Mouse (Mus musculus) limb, embryonic 15.5 days (tissue): ENCODE measurements around the gene Pfn2. TPM values are rescaled to one million over a fixed set of nuclear protein-coding genes. Genes with fewer than 3 reads are reported as not detected.
"Not testable (repeated sequence)": the region's sequence is repeated elsewhere in the genome, so short reads cannot be mapped to it uniquely, and the experiment has no call there.

ENCODE experiments used
- ATAC-seq: fragments of 200-750 bp; cut with Nextera tagmentation; 2 replicates; pipeline ENCODE4 v1.8.0; 2017; ENCODE audit warnings: low read depth, moderate TSS enrichment; ENCODE audit not compliant: insufficient number of reproducible peaks, low FRiP score, low TSS enrichment
- H3K27ac ChIP-seq: fragments of 300-500 bp; sonication (generic); 2 replicates; pipeline ENCODE4 v1.5.1; 2015; ENCODE audit warnings: moderate library complexity, mild to moderate bottlenecking, inconsistent platforms
- H3K27me3 ChIP-seq: fragments of 300-500 bp; sonication (generic); 2 replicates; pipeline ENCODE4 v1.6.1; 2015; ENCODE audit warnings: inconsistent platforms
- H3K36me3 ChIP-seq: fragments of 300-500 bp; sonication (generic); 2 replicates; pipeline ENCODE4 v1.6.1; 2015; ENCODE audit warnings: inconsistent platforms
- H3K4me1 ChIP-seq: fragments of 300-500 bp; sonication (generic); 2 replicates; pipeline ENCODE4 v1.6.1; 2015; ENCODE audit warnings: inconsistent platforms
- H3K4me2 ChIP-seq: fragments of 300-500 bp; sonication (generic); 2 replicates; pipeline ENCODE4 v1.6.1; 2015; ENCODE audit warnings: mild to moderate bottlenecking, inconsistent platforms
- H3K4me3 ChIP-seq: fragments of 300-500 bp; sonication (generic); 2 replicates; pipeline ENCODE4 v1.5.1; 2015; ENCODE audit warnings: mild to moderate bottlenecking, inconsistent platforms
- H3K9ac ChIP-seq: fragments of 300-500 bp; sonication (generic); 2 replicates; pipeline ENCODE4 v1.6.1; 2015; ENCODE audit warnings: inconsistent platforms
- H3K9me3 ChIP-seq: fragments of 300-500 bp; sonication (generic); 2 replicates; pipeline ENCODE4 v1.6.1; 2016; ENCODE audit warnings: inconsistent platforms
- WGBS: fragments of 180-500 bp; shearing (Covaris S2); methylation state at CpG from one replicate; pipeline ENCODE4 v1.1.7; 2015; 5-methylcytosine and 5-hydroxymethylcytosine counted together
- polyA plus RNA-seq: library from polyadenylated mRNA; unstranded; fragments of >200 nt; fragmentation: Nextera tagmentation; extraction: Ambion mirVana; gene quantifications from 2 replicates; pipeline ENCODE4 v1.2.1, GENCODE M21; 2015

Gene Pfn2
- 106 and 125 TPM in 2 replicates for polyA plus RNA-seq

DNA sequence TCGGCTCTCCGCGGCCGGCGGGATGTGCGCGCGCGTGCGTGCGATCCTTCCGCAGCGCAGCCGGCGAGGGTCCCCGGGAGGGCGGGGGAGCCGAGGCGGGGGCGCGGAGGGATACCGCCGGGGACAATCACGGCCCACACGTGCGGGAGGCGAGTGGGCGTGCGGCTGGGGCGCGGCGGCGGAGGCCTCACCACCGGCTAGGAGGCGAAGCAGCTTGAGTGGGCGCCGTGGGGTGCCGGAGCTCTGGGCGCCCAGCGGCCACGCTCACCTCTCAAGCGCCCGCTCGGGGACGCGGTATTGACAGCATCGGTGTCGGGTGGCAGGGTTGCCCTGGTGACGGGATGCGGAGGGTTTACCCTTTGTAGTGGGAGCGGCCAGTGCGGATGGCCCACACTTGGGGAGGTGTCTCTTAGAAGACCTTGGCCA, at the start of gene Pfn2:
Pfn2 (minus strand) TSS at position 320 of the 426 bp plus-strand sequence.
- Histone ChIP-seq H3K9ac (peak within 1 kb of the TSS; percentile 82), H3K4me3 (peak within 1 kb of the TSS; percentile 98), H3K27ac (peak within 1 kb of the TSS; percentile 92), H3K4me2 (peak within 1 kb of the TSS; percentile 79), H3K36me3 (peaks cover 6% of the 10 kb centered on the region), H3K9me3 (no peaks in the 10 kb centered on the region), H3K4me1 (peaks cover 11% of the 10 kb centered on the region), H3K27me3 (no peaks in the 10 kb centered on the region)
- peak; percentile 85 for ATAC-seq
- 3% methylated on average over 52 of the region's 52 CpGs for WGBS

DNA sequence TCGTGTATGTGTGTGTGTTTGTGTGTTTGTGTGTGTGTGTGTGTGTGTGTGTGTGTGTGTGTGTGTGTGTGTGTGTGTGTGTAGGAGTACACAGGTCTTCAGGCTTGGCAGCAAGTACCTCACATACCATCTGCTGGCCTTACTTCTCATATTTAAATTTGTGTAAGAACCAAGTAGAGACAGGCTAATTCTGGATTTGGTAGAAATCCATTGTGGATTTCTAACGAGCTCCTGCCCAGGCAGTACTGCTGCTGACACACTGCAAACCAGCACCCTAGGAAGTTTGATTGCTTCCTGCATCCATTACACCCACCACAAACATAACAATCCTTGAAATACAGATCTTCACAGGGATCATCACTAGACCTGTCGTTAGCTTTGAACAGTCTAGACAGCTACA, 35.1 kb upstream of the Pfn2 start:
- no peak overlapping the region for H3K4me2 ChIP-seq
- no peaks in the 10 kb centered on the region for H3K36me3 ChIP-seq
- no peak overlapping the region for H3K9ac ChIP-seq
- no peaks in the 10 kb centered on the region for H3K9me3 ChIP-seq
- H3K27me3 ChIP-seq: no peaks in the 10 kb centered on the region
- no peak overlapping the region for H3K4me3 ChIP-seq
- H3K4me1 ChIP-seq: no peaks in the 10 kb centered on the region
- no peak overlapping the region for H3K27ac ChIP-seq
- no peak for ATAC-seq
- 69% methylated on average over 3 of the region's 3 CpGs for WGBS

DNA sequence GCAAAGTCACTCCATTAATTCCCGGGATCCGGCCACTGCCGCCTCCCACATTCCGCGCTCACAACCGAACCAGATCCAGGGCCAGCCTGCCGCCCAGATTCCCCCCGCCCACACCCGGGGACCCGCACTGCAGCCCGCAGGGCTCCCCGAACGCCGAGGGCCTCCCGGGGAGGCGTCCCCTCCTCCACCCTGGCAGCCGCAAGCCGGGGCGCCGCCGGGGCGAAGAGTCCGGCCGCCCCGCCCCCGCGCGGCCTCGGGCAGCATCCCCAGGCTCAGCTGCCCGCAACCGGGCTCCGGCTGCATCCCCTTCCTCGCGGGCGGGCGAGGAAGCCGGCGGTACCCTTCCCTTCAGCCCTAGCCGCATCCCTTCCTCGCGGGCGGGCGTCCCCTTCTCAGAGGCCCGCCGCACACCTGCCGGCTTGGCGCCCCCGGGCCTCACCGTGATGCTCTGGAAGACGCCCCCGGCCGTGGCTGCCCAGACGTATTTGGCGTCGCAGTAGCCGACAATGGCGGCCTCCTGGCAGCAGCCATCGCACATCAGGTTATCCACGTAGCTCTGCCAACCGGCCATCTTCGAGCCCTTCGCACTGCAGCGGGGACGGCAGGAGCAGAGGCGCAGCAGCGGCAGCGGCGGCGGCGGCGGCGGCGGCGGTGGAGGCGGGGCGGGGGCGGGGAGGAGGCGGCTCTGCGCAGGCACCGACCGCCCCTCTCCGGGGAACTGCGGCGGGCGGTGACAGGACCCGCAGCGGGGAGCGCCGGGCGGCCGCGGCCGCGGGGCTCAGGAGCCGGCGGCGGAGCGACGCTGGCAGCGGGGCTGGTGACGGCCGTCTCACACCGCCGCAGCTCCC, 743 bp downstream of the Pfn2 start:
- peak; percentile 82 for ATAC-seq
- peaks cover 11% of the 10 kb centered on the region for H3K4me1 ChIP-seq
- WGBS: under 1% methylated on average over 84 of the region's 104 CpGs
- no peaks in the 10 kb centered on the region for H3K27me3 ChIP-seq
- H3K4me3 ChIP-seq: peak overlapping the region; percentile 98
- H3K4me2 ChIP-seq: peak overlapping the region; percentile 79
- no peaks in the 10 kb centered on the region for H3K9me3 ChIP-seq
- H3K9ac ChIP-seq: peak overlapping the region; percentile 82
- H3K27ac ChIP-seq: peak overlapping the region; percentile 92
- peaks cover 12% of the 10 kb centered on the region for H3K36me3 ChIP-seq

DNA sequence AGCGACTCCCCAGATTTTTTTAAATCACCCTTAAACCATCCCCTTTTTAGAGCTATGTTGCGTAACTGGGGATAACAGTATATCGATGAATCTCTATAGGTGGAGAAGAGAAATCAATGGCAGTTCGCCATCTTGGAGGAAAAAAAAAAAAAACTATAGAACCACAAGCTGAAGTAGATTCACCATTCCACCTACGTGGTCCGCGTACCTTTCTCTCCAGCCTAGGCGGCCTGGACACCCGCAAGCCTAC, 1.3 kb downstream of the Pfn2 start:
- H3K27me3 ChIP-seq: no peaks in the 10 kb centered on the region
- peak overlapping the region; percentile 98 for H3K4me3 ChIP-seq
- peak overlapping the region; percentile 82 for H3K9ac ChIP-seq
- ATAC-seq: no peak
- H3K9me3 ChIP-seq: no peaks in the 10 kb centered on the region
- H3K36me3 ChIP-seq: peaks cover 14% of the 10 kb centered on the region
- 2% methylated on average over 9 of the region's 9 CpGs for WGBS
- H3K4me2 ChIP-seq: peak overlapping the region; percentile 79
- peak overlapping the region; percentile 92 for H3K27ac ChIP-seq
- peaks cover 11% of the 10 kb centered on the region for H3K4me1 ChIP-seq

DNA sequence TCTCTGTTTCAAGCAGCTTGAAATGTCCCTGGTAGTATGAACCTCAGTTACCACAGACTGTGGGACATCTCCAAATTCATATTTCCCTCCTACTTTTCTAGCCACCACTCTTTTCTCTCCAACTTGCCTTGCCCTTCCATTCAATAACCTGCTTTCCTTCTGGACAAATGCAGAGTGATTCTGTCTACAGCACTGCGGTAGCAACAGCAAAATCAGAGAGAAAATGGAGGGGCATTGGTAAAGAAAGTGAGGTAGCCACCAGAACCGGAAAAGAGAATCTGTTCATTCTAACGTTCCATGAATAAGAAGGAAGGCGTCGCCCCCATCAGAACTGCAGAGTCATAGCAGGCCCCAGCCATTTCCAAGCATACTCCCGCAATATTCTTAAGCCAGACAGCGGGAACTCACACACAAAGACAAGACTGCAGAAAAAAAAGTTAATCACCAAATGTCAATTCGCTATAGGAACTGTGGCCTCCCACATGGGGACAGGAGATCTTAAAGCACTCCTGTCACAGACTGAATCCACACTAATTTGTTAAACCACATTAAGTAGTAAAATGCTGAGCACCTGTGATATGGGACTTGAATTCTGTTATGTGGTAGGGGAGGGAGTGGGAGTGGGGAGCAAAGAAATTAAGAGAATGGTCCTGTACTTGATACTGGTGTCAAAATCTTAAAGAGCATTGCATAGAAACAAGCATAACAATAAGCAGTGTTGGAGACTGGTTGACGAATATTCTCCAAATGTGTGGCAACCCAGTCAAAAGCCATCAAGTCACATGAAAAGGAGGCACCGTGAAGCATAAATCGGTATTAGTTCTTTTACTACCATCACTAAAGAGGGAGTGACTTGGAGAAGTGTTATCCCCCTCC, 1.9 kb downstream of the Pfn2 start:
- WGBS: 16% methylated on average over 11 of the region's 11 CpGs
- peak overlapping the region; percentile 98 for H3K4me3 ChIP-seq
- peak overlapping the region; percentile 92; the same call in 1 of the 2 replicates for H3K27ac ChIP-seq
- no peak for ATAC-seq
- H3K4me1 ChIP-seq: peaks cover 11% of the 10 kb centered on the region
- no peaks in the 10 kb centered on the region for H3K27me3 ChIP-seq
- H3K4me2 ChIP-seq: peak overlapping the region; percentile 79
- no peak overlapping the region for H3K9ac ChIP-seq
- no peaks in the 10 kb centered on the region for H3K9me3 ChIP-seq
- H3K36me3 ChIP-seq: peaks cover 19% of the 10 kb centered on the region

DNA sequence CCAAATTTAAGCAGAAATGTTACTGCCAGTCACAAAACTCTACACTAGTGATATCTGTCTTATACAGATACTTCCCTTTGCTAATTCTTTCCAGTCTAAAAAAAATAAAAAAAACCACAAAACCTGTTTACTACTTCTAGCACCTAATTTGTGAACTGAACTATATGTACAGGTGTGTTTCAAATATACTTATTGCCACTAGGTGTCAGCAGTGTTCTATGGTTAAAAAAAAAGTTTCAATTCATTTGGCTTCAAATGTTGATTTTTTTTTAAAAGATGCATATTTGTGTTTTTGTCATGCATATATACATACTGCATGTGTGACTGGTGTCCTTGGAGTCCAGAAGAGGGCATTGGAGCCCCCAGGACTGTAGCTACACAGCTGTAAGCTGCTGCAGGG, 4.1 kb downstream of the Pfn2 start:
- H3K4me2 ChIP-seq: no peak overlapping the region
- H3K27ac ChIP-seq: no peak overlapping the region
- no peak overlapping the region for H3K4me3 ChIP-seq
- peaks cover 11% of the 10 kb centered on the region for H3K4me1 ChIP-seq
- H3K27me3 ChIP-seq: no peaks in the 10 kb centered on the region
- ATAC-seq: no peak
- H3K36me3 ChIP-seq: peaks cover 30% of the 10 kb centered on the region
- no peaks in the 10 kb centered on the region for H3K9me3 ChIP-seq
- H3K9ac ChIP-seq: no peak overlapping the region

DNA sequence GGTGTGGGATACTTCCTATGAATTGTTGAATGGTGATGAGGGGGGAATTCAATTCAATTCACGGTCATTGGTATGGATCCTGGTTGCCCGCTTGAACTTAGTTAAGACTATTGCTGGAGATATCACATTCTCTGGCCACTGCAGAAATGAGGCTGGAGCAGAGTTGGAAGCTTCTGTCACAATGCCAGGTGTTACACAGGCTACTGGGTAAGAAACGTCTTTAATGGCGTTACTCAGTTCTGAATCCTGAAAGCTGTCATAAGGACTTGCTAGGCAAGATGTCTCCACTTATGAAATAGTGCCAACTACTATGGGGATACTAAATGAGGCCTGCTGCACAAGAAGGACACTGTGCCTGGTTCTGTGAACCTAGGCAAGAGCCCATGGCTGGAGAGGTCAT, 11.0 kb downstream of the Pfn2 start:
- H3K9me3 ChIP-seq: no peaks in the 10 kb centered on the region
- no peaks in the 10 kb centered on the region for H3K27me3 ChIP-seq
- no peaks in the 10 kb centered on the region for H3K4me1 ChIP-seq
- H3K4me3 ChIP-seq: no peak overlapping the region
- 91% methylated on average over 4 of the region's 4 CpGs for WGBS
- no peak overlapping the region for H3K27ac ChIP-seq
- H3K4me2 ChIP-seq: no peak overlapping the region
- H3K36me3 ChIP-seq: peaks cover 29% of the 10 kb centered on the region
- no peak overlapping the region for H3K9ac ChIP-seq
- no peak for ATAC-seq

DNA sequence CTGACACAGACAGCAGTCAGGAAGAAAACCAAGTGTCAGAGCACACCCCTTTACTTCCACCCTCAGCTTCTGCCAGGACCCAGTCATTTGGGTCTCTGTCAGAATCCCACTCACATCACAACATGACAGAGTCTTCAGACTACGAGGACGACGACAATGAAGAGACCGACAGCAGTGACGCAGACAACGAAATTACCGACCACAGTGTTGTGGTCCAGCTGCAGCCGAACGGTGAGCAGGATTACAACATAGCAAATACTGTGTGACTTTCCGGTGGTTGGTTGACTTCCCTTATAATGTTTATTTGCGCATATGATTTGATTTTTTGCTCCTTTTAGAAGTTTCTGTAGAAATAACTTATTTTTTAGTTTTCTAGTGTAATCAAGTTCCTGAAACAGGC, 14.3 kb downstream of the Pfn2 start:
- Histone ChIP-seq H3K9me3 (no peaks in the 10 kb centered on the region), H3K27me3 (no peaks in the 10 kb centered on the region), H3K27ac (no peak overlapping the region), H3K4me1 (no peaks in the 10 kb centered on the region), H3K4me2 (no peak overlapping the region), H3K36me3 (peaks cover 12% of the 10 kb centered on the region), H3K4me3 (no peak overlapping the region), H3K9ac (no peak overlapping the region)
- ATAC-seq: no peak
- WGBS: 89% methylated on average over 11 of the region's 11 CpGs

DNA sequence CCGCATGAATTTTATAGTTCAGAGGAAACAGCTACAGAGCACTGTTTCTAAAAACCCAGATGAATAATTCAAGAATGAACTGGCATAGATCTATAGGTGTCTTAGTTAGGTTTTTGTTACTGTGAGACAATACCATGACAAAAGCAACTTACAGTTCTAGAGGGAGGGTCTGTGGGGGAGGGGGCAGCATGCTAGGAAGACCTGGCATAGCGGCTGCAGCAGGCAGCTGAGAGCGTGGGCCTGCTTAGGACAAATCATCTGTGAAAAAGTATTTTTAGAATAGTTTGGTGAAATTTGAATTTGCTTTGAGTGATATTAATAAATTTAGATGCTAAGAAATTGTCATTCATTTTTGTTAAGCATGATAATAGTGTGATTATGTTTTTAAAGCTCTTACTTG, 22.0 kb downstream of the Pfn2 start:
- 96% methylated on average over 3 of the region's 3 CpGs for WGBS
- no peak for ATAC-seq
- H3K4me1 ChIP-seq: no peaks in the 10 kb centered on the region
- H3K4me3 ChIP-seq: no peak overlapping the region
- no peak overlapping the region for H3K27ac ChIP-seq
- H3K9ac ChIP-seq: no peak overlapping the region
- H3K36me3 ChIP-seq: peaks cover 8% of the 10 kb centered on the region; the same call in 1 of the 2 replicates
- H3K4me2 ChIP-seq: no peak overlapping the region
- no peaks in the 10 kb centered on the region for H3K27me3 ChIP-seq
- no peaks in the 10 kb centered on the region for H3K9me3 ChIP-seq

DNA sequence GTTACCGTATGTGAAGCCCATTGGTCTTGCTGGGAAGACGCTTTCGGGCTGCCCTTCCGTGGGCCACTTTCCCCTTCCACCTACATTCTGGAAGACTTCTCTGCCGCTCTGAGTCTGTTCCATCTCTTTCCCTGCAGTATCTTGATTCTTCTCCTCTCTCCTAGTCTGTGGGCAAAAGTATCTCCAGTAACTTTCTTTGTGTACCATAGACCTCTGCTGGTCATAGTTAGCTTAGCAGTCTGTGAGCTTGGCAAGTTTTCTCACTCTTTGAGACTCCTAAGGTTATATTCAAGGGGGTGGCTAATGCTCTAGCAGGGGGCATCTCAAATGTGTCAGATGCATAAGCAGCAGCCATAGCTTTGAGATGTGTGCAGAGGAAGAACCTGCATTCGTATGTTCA, 32.4 kb downstream of the Pfn2 start:
- WGBS: 87% methylated on average over 6 of the region's 6 CpGs

DNA sequence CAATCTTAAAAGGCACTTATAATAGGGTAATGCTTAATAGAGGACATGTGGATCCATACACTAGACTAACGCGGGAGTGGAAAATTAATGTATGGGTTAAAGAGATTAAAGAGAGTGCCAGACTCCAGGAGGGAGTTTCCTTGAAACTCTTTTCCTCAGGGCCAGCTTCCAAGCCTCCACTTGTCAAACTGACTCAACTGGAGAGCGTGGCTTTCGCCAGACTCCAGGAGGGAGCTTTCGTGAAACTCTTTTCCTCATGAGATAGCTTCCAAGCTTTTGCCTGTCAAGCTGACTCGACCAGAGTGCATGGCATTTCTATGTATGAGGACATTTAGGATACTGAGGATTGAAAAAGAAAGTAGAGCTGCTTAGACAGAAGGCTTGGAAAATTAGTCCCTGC, 52.8 kb downstream of the Pfn2 start:
- ATAC-seq, H3K4me3 ChIP-seq, H3K4me1 ChIP-seq, H3K36me3 ChIP-seq, H3K27me3 ChIP-seq, H3K9ac ChIP-seq, H3K4me2 ChIP-seq, H3K27ac ChIP-seq, H3K9me3 ChIP-seq: not testable (repeated sequence)
- 46% methylated on average over 6 of the region's 6 CpGs for WGBS

More for the DNA sequence above, 32.4 kb downstream of the Pfn2 start:
- Histone ChIP-seq H3K9ac (no peak overlapping the region), H3K4me2 (no peak overlapping the region), H3K4me3 (no peak overlapping the region), H3K27me3 (no peaks in the 10 kb centered on the region), H3K36me3 (no peaks in the 10 kb centered on the region), H3K9me3 (no peaks in the 10 kb centered on the region), H3K27ac (no peak overlapping the region), H3K4me1 (no peaks in the 10 kb centered on the region)
- ATAC-seq: no peak
